Mouse (Mus musculus) embryo, embryonic 10.5 days (tissue): Measurements from ENCODE around the gene Tars.
A peak's percentile ranks its signal among the peaks of the same experiment; 100 is the strongest.

Experiments used
- DNase-seq: peaks from one replicate; pipeline ENCODE4 v3.0.0-alpha.2; 2015; ENCODE audit warnings: low spot score

Gene Tars

DNA sequence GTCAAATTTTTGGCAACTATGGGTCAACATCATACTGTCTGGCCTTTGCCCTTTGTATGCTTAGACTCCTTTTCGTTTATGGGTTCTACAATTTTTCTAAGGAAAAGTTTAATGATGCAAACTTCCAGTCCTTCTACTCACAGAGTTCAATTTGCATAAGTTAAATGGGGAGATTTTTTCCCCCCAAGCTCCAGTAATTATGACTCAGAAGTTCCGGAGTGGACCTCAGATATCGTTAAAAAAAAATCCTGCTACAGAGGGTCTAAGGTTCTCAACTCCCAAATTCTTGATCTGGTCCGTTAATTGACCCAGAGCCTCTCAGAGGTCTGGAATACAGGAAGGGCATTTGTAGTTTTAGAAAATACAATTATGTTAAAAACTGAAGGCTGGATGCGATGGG is 37.6 kb downstream of the Tars start:
- no peak for DNase-seq

DNA sequence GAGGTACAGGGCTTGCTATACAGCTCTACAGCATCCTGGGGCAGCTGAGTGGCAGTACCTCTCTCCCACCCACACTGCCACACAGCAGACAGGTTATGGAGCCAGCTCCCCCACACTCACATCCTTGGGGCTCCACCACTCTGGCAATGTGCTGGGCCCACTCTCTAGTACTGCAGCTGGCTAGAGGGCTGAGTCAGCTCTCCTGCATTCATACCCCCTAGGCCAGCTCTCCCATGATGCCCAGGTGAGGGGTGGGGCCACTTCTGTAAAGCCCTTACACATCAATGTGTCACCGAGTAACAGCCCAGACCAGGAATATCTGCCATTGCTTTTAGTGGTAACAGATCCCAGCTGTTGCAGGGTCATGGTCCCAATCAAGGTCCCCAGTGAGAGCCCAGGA is 38.6 kb downstream of the Tars start:
- DNase-seq = no peak

DNA sequence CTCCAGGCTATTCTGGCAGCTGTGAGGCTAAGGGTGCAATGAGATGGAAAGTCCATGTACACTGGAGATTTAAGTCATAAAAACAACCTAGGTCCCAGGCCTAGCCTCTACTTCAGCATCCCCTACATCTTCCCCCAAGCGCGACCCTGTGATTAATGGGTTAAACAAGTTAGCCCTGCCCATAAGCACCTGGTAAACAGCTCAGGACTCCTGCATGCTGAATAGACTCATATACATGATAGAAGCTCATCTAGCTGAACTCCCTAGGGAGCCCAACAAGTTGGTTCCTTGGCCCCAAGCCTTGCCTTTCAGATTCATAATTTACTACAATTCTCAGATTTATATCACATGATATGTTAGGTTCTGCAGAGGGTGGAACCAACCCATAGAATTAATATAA is 42.0 kb downstream of the Tars start:
- DNase-seq = no peak

DNA sequence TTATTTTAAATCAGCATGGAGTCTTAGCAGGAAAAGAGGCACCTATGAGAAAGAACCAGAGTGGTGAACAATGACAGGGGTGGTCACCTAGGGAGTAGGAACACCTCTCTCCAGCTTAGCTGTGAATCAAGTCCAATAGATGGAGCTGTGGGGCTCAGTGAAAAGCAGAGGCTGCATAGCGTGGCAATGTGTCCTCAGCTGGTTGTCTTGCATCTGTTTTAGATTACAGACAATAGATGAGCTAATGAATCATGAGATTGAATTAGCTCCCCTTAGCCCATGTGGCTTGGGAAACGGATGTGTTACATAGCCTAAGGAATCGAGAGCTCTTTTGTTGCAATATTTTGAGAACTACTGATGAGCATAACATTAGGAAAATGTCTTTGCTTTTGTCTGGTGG is 43.6 kb downstream of the Tars start:
- DNase-seq = peak; percentile 35

DNA sequence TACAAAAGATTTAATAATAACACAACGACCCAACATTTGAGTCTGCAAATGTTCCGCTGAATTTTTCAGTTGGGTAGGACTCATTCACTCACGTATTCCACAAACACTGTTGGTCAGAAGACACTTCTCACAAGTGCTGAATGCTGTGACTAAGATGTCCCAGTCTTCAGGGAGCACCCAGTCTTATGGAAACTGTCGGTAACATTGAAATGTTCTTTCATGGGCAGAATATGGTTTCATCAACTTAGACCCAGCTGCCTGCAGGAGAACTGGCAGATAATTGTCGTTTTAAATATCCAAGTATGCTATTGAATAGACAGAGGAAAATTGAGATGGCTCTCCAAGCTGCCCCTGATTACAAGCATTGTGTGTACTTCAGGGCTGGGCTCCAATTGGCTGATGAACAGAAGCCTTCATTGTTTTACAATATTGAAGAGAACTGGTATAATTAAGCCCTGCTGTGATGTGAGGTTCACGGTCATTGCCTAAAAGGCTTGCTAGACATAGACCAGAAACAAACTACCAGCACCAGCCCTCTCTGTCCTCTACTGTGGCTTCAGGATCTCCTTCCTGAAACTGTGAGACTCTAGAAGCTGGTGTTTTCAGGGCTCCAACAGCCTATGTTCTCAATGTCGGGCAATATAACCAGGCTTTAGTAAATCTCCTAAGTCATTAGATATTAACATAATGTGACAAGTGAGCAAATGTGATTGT is 59.8 kb downstream of the Tars start:
- DNase-seq = no peak
